Mouse (Mus musculus): Measurements from ENCODE around the gene Gm29094. TPM values are rescaled to one million over a fixed set of nuclear protein-coding genes. Genes with fewer than 3 reads are reported as not detected.
"Not testable (repeated sequence)": the region's sequence is repeated elsewhere in the genome, so short reads cannot be mapped to it uniquely, and the experiment has no call there.

Gene Gm29094
- total and polyA plus RNA-seq, 2 experiments from 2014 or later: 0.67 TPM; not detected in 1

GRCm38 (mm10) chr9:89226071-89226470 is 26.9 kb downstream of the Gm29094 start:
- H3K36me3 ChIP-seq (replicated peaks; ENCODE audit: control insufficient read depth, insufficient read depth, low read length): no peaks in the 10 kb centered on the region

GRCm38 (mm10) chr9:89228122-89228521 is 28.9 kb downstream of the Gm29094 start:
- H3K9me3 ChIP-seq (replicated peaks; ENCODE audit: control insufficient read depth, low read length): no peaks in the 10 kb centered on the region
- no peak overlapping the region for H3K9ac ChIP-seq (replicated peaks; ENCODE audit: low read depth, low read length)
- no peaks in the 10 kb centered on the region for H3K27me3 ChIP-seq (ENCODE audit: control insufficient read depth, insufficient read depth, low read length)
- H3K4me2 ChIP-seq (ENCODE audit: low read depth, low read length): no peak overlapping the region
- H3K4me1 ChIP-seq (ENCODE audit: control insufficient read depth, insufficient read depth): no peaks in the 10 kb centered on the region
- no peak overlapping the region for H3K4me3 ChIP-seq (ENCODE audit: low read depth, low read length)
- TF ChIP-seq EP300 (IDR thresholded peaks at IDR 0.05; ENCODE audit: low read depth): no peak
- TF ChIP-seq CTCF (IDR thresholded peaks at IDR 0.05; ENCODE audit: low read depth): no peak
- H3K36me3 ChIP-seq (replicated peaks; ENCODE audit: control insufficient read depth, insufficient read depth, low read length): no peaks in the 10 kb centered on the region
- ATAC-seq (ENCODE audit: insufficient read depth, low read depth): no peak
- 79% methylated on average over 7 of the region's 7 CpGs for WGBS
- no peak overlapping the region for H3K27ac ChIP-seq (ENCODE audit: low read depth)
- DNase-seq (ENCODE audit: low spot score): no peak

More at GRCm38 (mm10) chr9:89226071-89226470, 26.9 kb downstream of the Gm29094 start:
- 40% methylated on average over 4 of the region's 4 CpGs for WGBS
- DNase-seq (ENCODE audit: low spot score) (peak; percentile 7), ATAC-seq (ENCODE audit: insufficient read depth, low read depth) (no peak)
- Histone ChIP-seq H3K27ac (ENCODE audit: low read depth) (no peak overlapping the region), H3K9ac (replicated peaks; ENCODE audit: low read depth, low read length) (no peak overlapping the region), H3K4me3 (ENCODE audit: low read depth, low read length) (no peak overlapping the region), H3K27me3 (ENCODE audit: control insufficient read depth, insufficient read depth, low read length) (no peaks in the 10 kb centered on the region), H3K4me1 (ENCODE audit: control insufficient read depth, insufficient read depth) (no peaks in the 10 kb centered on the region), H3K4me2 (ENCODE audit: low read depth, low read length) (no peak overlapping the region), H3K9me3 (replicated peaks; ENCODE audit: control insufficient read depth, low read length) (no peaks in the 10 kb centered on the region)
- TF ChIP-seq CTCF (IDR thresholded peaks at IDR 0.05; ENCODE audit: low read depth): peak; percentile 37
- no peak for TF ChIP-seq EP300 (IDR thresholded peaks at IDR 0.05; ENCODE audit: low read depth)

- H3K27me3 ChIP-seq (ENCODE audit: control insufficient read depth, insufficient read depth, low read length); H3K9me3 ChIP-seq (replicated peaks; ENCODE audit: control insufficient read depth, low read length); DNase-seq (ENCODE audit: low spot score); H3K27ac ChIP-seq (ENCODE audit: low read depth); H3K4me3 ChIP-seq (ENCODE audit: low read depth, low read length); H3K4me2 ChIP-seq (ENCODE audit: low read depth, low read length); ATAC-seq (ENCODE audit: insufficient read depth, low read depth); H3K4me1 ChIP-seq (ENCODE audit: control insufficient read depth, insufficient read depth); H3K9ac ChIP-seq (replicated peaks; ENCODE audit: low read depth, low read length); H3K36me3 ChIP-seq (replicated peaks; ENCODE audit: control insufficient read depth, insufficient read depth, low read length): not testable (repeated sequence)
- WGBS: 53% methylated on average over 1 of the region's 2 CpGs
- TF ChIP-seq CTCF (IDR thresholded peaks at IDR 0.05; ENCODE audit: low read depth): peak; percentile 33
Observed at GRCm38 (mm10) chr9:89230897-89231497, 31.8 kb downstream of the Gm29094 start.

- H3K4me2 ChIP-seq (ENCODE audit: low read depth, low read length); H3K27ac ChIP-seq (ENCODE audit: low read depth); H3K9me3 ChIP-seq (replicated peaks; ENCODE audit: control insufficient read depth, low read length); H3K4me1 ChIP-seq (ENCODE audit: control insufficient read depth, insufficient read depth); H3K36me3 ChIP-seq (replicated peaks; ENCODE audit: control insufficient read depth, insufficient read depth, low read length); H3K27me3 ChIP-seq (ENCODE audit: control insufficient read depth, insufficient read depth, low read length); ATAC-seq (ENCODE audit: insufficient read depth, low read depth); H3K9ac ChIP-seq (replicated peaks; ENCODE audit: low read depth, low read length); H3K4me3 ChIP-seq (ENCODE audit: low read depth, low read length); DNase-seq (ENCODE audit: low spot score): not testable (repeated sequence)
- WGBS: 83% methylated on average over 4 of the region's 4 CpGs
Observed at GRCm38 (mm10) chr9:89237131-89237530, 38.0 kb downstream of the Gm29094 start.

GRCm38 (mm10) chr9:89238976-89239505 is 39.9 kb downstream of the Gm29094 start:
- not testable (repeated sequence) for H3K9me3 ChIP-seq (replicated peaks; ENCODE audit: control insufficient read depth, low read length); H3K27ac ChIP-seq (ENCODE audit: low read depth); H3K4me1 ChIP-seq (ENCODE audit: control insufficient read depth, insufficient read depth); H3K4me2 ChIP-seq (ENCODE audit: low read depth, low read length); H3K9ac ChIP-seq (replicated peaks; ENCODE audit: low read depth, low read length); DNase-seq (ENCODE audit: low spot score); H3K27me3 ChIP-seq (ENCODE audit: control insufficient read depth, insufficient read depth, low read length); ATAC-seq (ENCODE audit: insufficient read depth, low read depth); H3K4me3 ChIP-seq (ENCODE audit: low read depth, low read length); H3K36me3 ChIP-seq (replicated peaks; ENCODE audit: control insufficient read depth, insufficient read depth, low read length)
- 77% methylated on average over 4 of the region's 5 CpGs for WGBS

- not testable (repeated sequence) for H3K9ac ChIP-seq (replicated peaks; ENCODE audit: low read depth, low read length); H3K4me1 ChIP-seq (ENCODE audit: control insufficient read depth, insufficient read depth); H3K4me3 ChIP-seq (ENCODE audit: low read depth, low read length); H3K4me2 ChIP-seq (ENCODE audit: low read depth, low read length); H3K9me3 ChIP-seq (replicated peaks; ENCODE audit: control insufficient read depth, low read length); H3K36me3 ChIP-seq (replicated peaks; ENCODE audit: control insufficient read depth, insufficient read depth, low read length); H3K27ac ChIP-seq (ENCODE audit: low read depth); H3K27me3 ChIP-seq (ENCODE audit: control insufficient read depth, insufficient read depth, low read length); ATAC-seq (ENCODE audit: insufficient read depth, low read depth); DNase-seq (ENCODE audit: low spot score)
- 76% methylated on average over 3 of the region's 3 CpGs for WGBS
Observed at GRCm38 (mm10) chr9:89240516-89241019, 41.4 kb downstream of the Gm29094 start.
